Comparison of ENCODE assay signal across 23 mouse cellular contexts in genomic region chr6:133305952-133306715, GRCm38 (mm10). TPM values are rescaled to one million over a fixed set of nuclear protein-coding genes. Genes with fewer than 3 reads are reported as not detected.
"Had no signal": no experiment of that assay in that cellular context is flagged by ENCODE, and none has a peak within 500 bp of the region (broad histone marks: within the 10 kb centered on the region; RNA-seq: fewer than 3 reads in every experiment).

No protein-coding gene starts in this region.

- H3K27me3 ChIP-seq: limb, embryonic 13.5 days; midbrain, embryonic 12.5 days; neural tube, embryonic 15.5 days had no signal

- DNase-seq: kidney, postnatal 25 days; left cerebral cortex, postnatal 4 days; lung, adult 18-20 months; retina, postnatal 1 day; right cerebral cortex, postnatal 4 days; spleen, adult 18-20 months; thymus, adult 2 months; thymus, postnatal 25 days had no signal

- H3K36me3 ChIP-seq: limb, embryonic 13.5 days; midbrain, embryonic 12.5 days; neural tube, embryonic 15.5 days had no signal

- H3K9me3 ChIP-seq: limb, embryonic 13.5 days; midbrain, embryonic 12.5 days; neural tube, embryonic 15.5 days had no signal

- H3K4me2 ChIP-seq: limb, embryonic 13.5 days; midbrain, embryonic 12.5 days; neural tube, embryonic 15.5 days had no signal

- H3K4me3 ChIP-seq: limb, embryonic 13.5 days; midbrain, embryonic 12.5 days; myocyte; neural tube, embryonic 15.5 days had no signal

- H3K27ac ChIP-seq: limb, embryonic 13.5 days; liver, embryonic 14.5 days; midbrain, embryonic 12.5 days; neural tube, embryonic 15.5 days had no signal

- H3K9ac ChIP-seq: limb, embryonic 13.5 days; liver, embryonic 14.5 days; midbrain, embryonic 12.5 days; neural tube, embryonic 15.5 days had no signal

- H3K4me1 ChIP-seq: limb, embryonic 13.5 days; midbrain, embryonic 12.5 days; neural tube, embryonic 15.5 days had no signal

RNA-seq across cellular contexts. Expression of gene 5530400C23Rik, which starts 14.1 kb away (rescaled TPM):
- total RNA-seq: layer of hippocampus, postnatal 25 days; left cerebral cortex, adult 8-10 months; left cerebral cortex, postnatal 4 days; liver, adult 2 months; megakaryocyte-erythroid progenitor cell, adult 5-6 weeks had no signal
- polyA plus RNA-seq: kidney, embryonic 16.5 days; limb, embryonic 13.5 days; liver, adult 2 months; liver, embryonic 14.5 days; lung, embryonic 16.5 days; midbrain, embryonic 12.5 days; myocyte; neural tube, embryonic 11.5 days; neural tube, embryonic 15.5 days; stomach, embryonic 14.5 days; testis, adult 2 months; thymus, adult 2 months; urinary bladder, adult 2 months had no signal
